Mouse (Mus musculus): ENCODE measurements around the gene Igfn1. TPM values are rescaled to one million over a fixed set of nuclear protein-coding genes. Genes with fewer than 3 reads are reported as not detected.
A peak's percentile ranks its signal among the peaks of the same experiment; 100 is the strongest.

Igfn1 gene
- 0.08 TPM in 1 of 2 replicates, not detected in the other for polyA plus RNA-seq (2014; fragmentation: Nextera tagmentation; extraction: Ambion mirVana)

DNA sequence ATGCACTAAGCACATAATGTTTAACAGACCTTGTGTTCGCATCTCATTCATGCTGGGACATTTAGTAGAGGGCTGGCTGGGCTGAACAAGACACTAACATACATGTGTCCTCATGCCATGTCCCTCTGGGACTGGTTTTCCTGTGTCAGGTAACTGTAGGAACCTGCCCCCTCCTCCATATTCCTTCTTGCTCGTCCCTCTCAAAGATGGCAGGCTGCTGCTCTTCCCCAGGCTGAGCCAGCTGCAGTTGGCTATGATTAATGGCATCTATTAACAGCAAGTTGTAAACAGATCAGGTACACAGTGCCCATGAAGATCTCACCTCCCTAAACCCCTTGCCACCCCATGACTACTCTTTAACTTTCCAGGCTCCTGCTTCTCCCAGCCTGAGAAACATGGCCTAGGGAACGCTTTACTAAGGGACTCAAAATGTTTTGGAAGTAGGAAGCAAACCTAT, at the start of gene Igfn1:
Gene Igfn1 (minus strand): TSS at position 51 of the 457 bp plus-strand sequence.
- no peaks in the 10 kb centered on the region for H3K36me3 ChIP-seq (ENCODE audit: control insufficient read depth, insufficient read depth, low read length)
- H3K4me2 ChIP-seq (ENCODE audit: low read depth, low read length), result peak within 1 kb of the TSS; percentile 57; the same call in 1 of the 2 replicates
- no peaks in the 10 kb centered on the region for H3K4me1 ChIP-seq (ENCODE audit: control insufficient read depth, insufficient read depth, low read length)
- no peak within 1 kb of the TSS for H3K27ac ChIP-seq (ENCODE audit: low read depth, low read length)
- H3K9me3 ChIP-seq (ENCODE audit: control insufficient read depth, low read length), result no peaks in the 10 kb centered on the region
- H3K9ac ChIP-seq (replicated peaks; ENCODE audit: low read depth, low read length), result no peak within 1 kb of the TSS
- ATAC-seq (ENCODE audit: low read depth), result no peak
- H3K4me3 ChIP-seq (ENCODE audit: low read depth, low read length), result no peak within 1 kb of the TSS
- 76% methylated on average over 3 of the region's 3 CpGs for WGBS
- H3K27me3 ChIP-seq (ENCODE audit: control insufficient read depth, insufficient read depth, low read length), result peaks cover 3% of the 10 kb centered on the region; the same call in 1 of the 2 replicates

DNA sequence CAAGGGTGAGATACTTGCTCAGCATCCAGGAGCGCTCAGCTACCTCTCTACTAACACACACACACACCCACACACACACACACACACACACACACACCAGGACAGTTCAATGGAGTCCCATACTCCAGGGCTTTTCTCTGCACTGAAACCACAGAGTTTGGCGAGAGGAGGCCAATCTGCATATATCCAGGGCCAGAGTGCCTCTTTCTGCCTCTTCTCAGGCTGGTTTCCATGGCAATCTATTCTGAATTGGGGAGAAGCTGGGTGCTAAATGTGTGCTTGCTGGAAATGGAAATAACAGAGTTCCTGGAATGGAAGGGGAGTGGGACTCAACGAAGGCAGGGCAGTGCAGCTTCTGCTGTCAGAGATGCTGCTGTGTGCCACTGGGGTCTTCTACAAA, 49.6 kb upstream of the Igfn1 start:
- H3K27ac ChIP-seq (ENCODE audit: low read depth, low read length), result no peak overlapping the region
- peaks cover 3% of the 10 kb centered on the region; the same call in 1 of the 2 replicates for H3K27me3 ChIP-seq (ENCODE audit: control insufficient read depth, insufficient read depth, low read length)
- ATAC-seq (ENCODE audit: low read depth), result no peak
- no peaks in the 10 kb centered on the region for H3K9me3 ChIP-seq (ENCODE audit: control insufficient read depth, low read length)
- no peak overlapping the region for H3K4me2 ChIP-seq (ENCODE audit: low read depth, low read length)
- WGBS, result 45% methylated on average over 3 of the region's 3 CpGs
- H3K4me3 ChIP-seq (ENCODE audit: low read depth, low read length), result no peak overlapping the region
- no peak overlapping the region for H3K9ac ChIP-seq (replicated peaks; ENCODE audit: low read depth, low read length)
- H3K4me1 ChIP-seq (ENCODE audit: control insufficient read depth, insufficient read depth, low read length), result peaks cover 4% of the 10 kb centered on the region
- H3K36me3 ChIP-seq (ENCODE audit: control insufficient read depth, insufficient read depth, low read length), result no peaks in the 10 kb centered on the region

- no peak within 1 kb of the TSS for H3K4me3 ChIP-seq (ENCODE audit: low read depth, low read length)
- 45% methylated on average over 11 of the region's 11 CpGs for WGBS
- no peak within 1 kb of the TSS for H3K9ac ChIP-seq (replicated peaks; ENCODE audit: low read depth, low read length)
- ATAC-seq (ENCODE audit: low read depth), result no peak
- peaks cover 13% of the 10 kb centered on the region for H3K27me3 ChIP-seq (ENCODE audit: control insufficient read depth, insufficient read depth, low read length)
- peaks cover 7% of the 10 kb centered on the region for H3K4me1 ChIP-seq (ENCODE audit: control insufficient read depth, insufficient read depth, low read length)
- H3K4me2 ChIP-seq (ENCODE audit: low read depth, low read length), result no peak within 1 kb of the TSS
- no peaks in the 10 kb centered on the region for H3K9me3 ChIP-seq (ENCODE audit: control insufficient read depth, low read length)
- no peak within 1 kb of the TSS for H3K27ac ChIP-seq (ENCODE audit: low read depth, low read length)
- no peaks in the 10 kb centered on the region for H3K36me3 ChIP-seq (ENCODE audit: control insufficient read depth, insufficient read depth, low read length)
Observed at GRCm38 (mm10) chr1:136052547-136052946, 46.4 kb upstream of the Igfn1 start, which contains the start of gene Cacna1s. Cacna1s (plus strand) TSS chr1:136052750.

- Histone ChIP-seq H3K27ac (ENCODE audit: low read depth, low read length) (no peak overlapping the region), H3K36me3 (ENCODE audit: control insufficient read depth, insufficient read depth, low read length) (no peaks in the 10 kb centered on the region), H3K9ac (replicated peaks; ENCODE audit: low read depth, low read length) (0 out of 2 replicates have a peak overlapping the region, but pooled peaks have one; percentile 1), H3K4me3 (ENCODE audit: low read depth, low read length) (peak overlapping the region; percentile 31), H3K9me3 (ENCODE audit: control insufficient read depth, low read length) (no peaks in the 10 kb centered on the region), H3K4me2 (ENCODE audit: low read depth, low read length) (peak overlapping the region; percentile 52), H3K4me1 (ENCODE audit: control insufficient read depth, insufficient read depth, low read length) (peaks cover 7% of the 10 kb centered on the region), H3K27me3 (ENCODE audit: control insufficient read depth, insufficient read depth, low read length) (peaks cover 13% of the 10 kb centered on the region)
- ATAC-seq (ENCODE audit: low read depth), result peak; percentile 82
- 0% methylated on average over 6 of the region's 6 CpGs for WGBS
Observed at GRCm38 (mm10) chr1:136051465-136051864, 45.3 kb upstream of the Igfn1 start.

GRCm38 (mm10) chr1:136051013-136051315, 44.8 kb upstream of the Igfn1 start:
- H3K27me3 ChIP-seq (ENCODE audit: control insufficient read depth, insufficient read depth, low read length), result peaks cover 13% of the 10 kb centered on the region

GRCm38 (mm10) chr1:136050312-136051012, 44.3 kb upstream of the Igfn1 start, which contains the start of gene Ascl5:
Ascl5 (plus strand) TSS chr1:136050804.
- H3K27me3 ChIP-seq (ENCODE audit: control insufficient read depth, insufficient read depth, low read length), result peaks cover 13% of the 10 kb centered on the region
- H3K4me3 ChIP-seq (ENCODE audit: low read depth, low read length), result peak within 1 kb of the TSS; percentile 31
- H3K4me1 ChIP-seq (ENCODE audit: control insufficient read depth, insufficient read depth, low read length), result peaks cover 7% of the 10 kb centered on the region
- no peak within 1 kb of the TSS for H3K27ac ChIP-seq (ENCODE audit: low read depth, low read length)
- H3K4me2 ChIP-seq (ENCODE audit: low read depth, low read length), result peak within 1 kb of the TSS; percentile 52
- 0 out of 2 replicates have a peak within 1 kb of the TSS, but pooled peaks have one; percentile 1 for H3K9ac ChIP-seq (replicated peaks; ENCODE audit: low read depth, low read length)
- H3K36me3 ChIP-seq (ENCODE audit: control insufficient read depth, insufficient read depth, low read length), result no peaks in the 10 kb centered on the region
- WGBS, result 21% methylated on average over 29 of the region's 29 CpGs
- peak; percentile 19 for ATAC-seq (ENCODE audit: low read depth)
- H3K9me3 ChIP-seq (ENCODE audit: control insufficient read depth, low read length), result no peaks in the 10 kb centered on the region

More at GRCm38 (mm10) chr1:136051013-136051315, 44.8 kb upstream of the Igfn1 start:
- Histone ChIP-seq H3K4me1 (ENCODE audit: control insufficient read depth, insufficient read depth, low read length) (peaks cover 7% of the 10 kb centered on the region), H3K9me3 (ENCODE audit: control insufficient read depth, low read length) (no peaks in the 10 kb centered on the region), H3K9ac (replicated peaks; ENCODE audit: low read depth, low read length) (0 out of 2 replicates have a peak overlapping the region, but pooled peaks have one; percentile 1), H3K27ac (ENCODE audit: low read depth, low read length) (no peak overlapping the region), H3K4me3 (ENCODE audit: low read depth, low read length) (peak overlapping the region; percentile 31), H3K4me2 (ENCODE audit: low read depth, low read length) (peak overlapping the region; percentile 52), H3K36me3 (ENCODE audit: control insufficient read depth, insufficient read depth, low read length) (no peaks in the 10 kb centered on the region)
- WGBS, result 2% methylated on average over 36 of the region's 36 CpGs
- peak; percentile 71; the same call in 1 of the 2 replicates for ATAC-seq (ENCODE audit: low read depth)

DNA sequence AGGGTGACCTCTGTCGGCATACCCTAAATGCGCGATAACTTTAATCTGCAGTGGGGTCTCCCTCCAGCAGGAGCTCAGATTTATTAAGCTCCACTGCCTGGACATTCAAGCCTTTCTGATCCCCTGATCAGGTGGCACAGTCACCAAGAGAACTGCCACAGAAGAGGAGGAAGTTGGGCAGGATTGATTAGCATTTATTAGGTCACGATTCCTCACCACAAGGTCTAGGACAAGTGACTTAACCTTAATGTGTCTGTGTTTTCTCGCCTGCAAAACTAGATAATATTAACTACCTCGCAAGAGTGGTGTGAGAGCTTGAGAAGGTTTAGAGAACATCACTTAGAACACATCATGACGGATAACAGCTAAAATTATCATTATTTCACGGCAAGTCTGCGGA, 41.8 kb upstream of the Igfn1 start:
- no peak for ATAC-seq (ENCODE audit: low read depth)
- H3K4me2 ChIP-seq (ENCODE audit: low read depth, low read length), result no peak overlapping the region
- peaks cover 7% of the 10 kb centered on the region for H3K4me1 ChIP-seq (ENCODE audit: control insufficient read depth, insufficient read depth, low read length)
- no peaks in the 10 kb centered on the region for H3K9me3 ChIP-seq (ENCODE audit: control insufficient read depth, low read length)
- WGBS, result 80% methylated on average over 9 of the region's 9 CpGs
- H3K4me3 ChIP-seq (ENCODE audit: low read depth, low read length), result no peak overlapping the region
- no peak overlapping the region for H3K27ac ChIP-seq (ENCODE audit: low read depth, low read length)
- H3K36me3 ChIP-seq (ENCODE audit: control insufficient read depth, insufficient read depth, low read length), result no peaks in the 10 kb centered on the region
- no peak overlapping the region for H3K9ac ChIP-seq (replicated peaks; ENCODE audit: low read depth, low read length)
- peaks cover 13% of the 10 kb centered on the region for H3K27me3 ChIP-seq (ENCODE audit: control insufficient read depth, insufficient read depth, low read length)

GRCm38 (mm10) chr1:136047432-136047831, 41.3 kb upstream of the Igfn1 start:
- Histone ChIP-seq H3K27ac (ENCODE audit: low read depth, low read length) (no peak overlapping the region), H3K36me3 (ENCODE audit: control insufficient read depth, insufficient read depth, low read length) (no peaks in the 10 kb centered on the region), H3K9me3 (ENCODE audit: control insufficient read depth, low read length) (no peaks in the 10 kb centered on the region), H3K9ac (replicated peaks; ENCODE audit: low read depth, low read length) (no peak overlapping the region), H3K4me2 (ENCODE audit: low read depth, low read length) (no peak overlapping the region), H3K4me3 (ENCODE audit: low read depth, low read length) (no peak overlapping the region), H3K27me3 (ENCODE audit: control insufficient read depth, insufficient read depth, low read length) (peaks cover 11% of the 10 kb centered on the region), H3K4me1 (ENCODE audit: control insufficient read depth, insufficient read depth, low read length) (peaks cover 7% of the 10 kb centered on the region)
- 3% methylated on average over 2 of the region's 2 CpGs for WGBS
- no peak for ATAC-seq (ENCODE audit: low read depth)

DNA sequence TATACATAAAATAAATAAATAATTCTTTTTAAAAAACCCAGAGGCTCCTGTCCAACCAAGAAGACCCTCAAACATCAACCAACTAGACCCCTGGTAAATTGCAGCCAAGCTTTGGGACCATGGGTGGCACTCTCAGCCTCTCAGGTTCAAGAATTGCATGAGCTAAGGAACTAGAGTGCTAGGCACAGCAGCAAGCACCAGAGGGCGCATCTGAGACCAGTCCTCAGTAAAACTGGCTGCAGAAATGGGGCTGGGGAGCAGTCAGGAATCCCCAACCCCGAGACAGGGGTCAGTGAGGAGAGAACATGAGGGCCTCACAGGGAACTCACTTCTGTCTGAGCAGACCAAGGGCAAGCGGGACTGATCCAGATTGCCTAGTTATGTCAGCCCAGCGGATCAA, 39.6 kb upstream of the Igfn1 start:
- H3K36me3 ChIP-seq (ENCODE audit: control insufficient read depth, insufficient read depth, low read length), result no peaks in the 10 kb centered on the region
- no peak overlapping the region for H3K4me3 ChIP-seq (ENCODE audit: low read depth, low read length)
- no peak overlapping the region for H3K9ac ChIP-seq (replicated peaks; ENCODE audit: low read depth, low read length)
- H3K4me1 ChIP-seq (ENCODE audit: control insufficient read depth, insufficient read depth, low read length), result peaks cover 4% of the 10 kb centered on the region
- H3K4me2 ChIP-seq (ENCODE audit: low read depth, low read length), result no peak overlapping the region
- WGBS, result 23% methylated on average over 4 of the region's 4 CpGs
- ATAC-seq (ENCODE audit: low read depth), result no peak
- H3K9me3 ChIP-seq (ENCODE audit: control insufficient read depth, low read length), result no peaks in the 10 kb centered on the region
- peaks cover 10% of the 10 kb centered on the region for H3K27me3 ChIP-seq (ENCODE audit: control insufficient read depth, insufficient read depth, low read length)
- no peak overlapping the region for H3K27ac ChIP-seq (ENCODE audit: low read depth, low read length)

All from neural tube, embryonic 14.5 days (tissue).